In the genomic region with DNA sequence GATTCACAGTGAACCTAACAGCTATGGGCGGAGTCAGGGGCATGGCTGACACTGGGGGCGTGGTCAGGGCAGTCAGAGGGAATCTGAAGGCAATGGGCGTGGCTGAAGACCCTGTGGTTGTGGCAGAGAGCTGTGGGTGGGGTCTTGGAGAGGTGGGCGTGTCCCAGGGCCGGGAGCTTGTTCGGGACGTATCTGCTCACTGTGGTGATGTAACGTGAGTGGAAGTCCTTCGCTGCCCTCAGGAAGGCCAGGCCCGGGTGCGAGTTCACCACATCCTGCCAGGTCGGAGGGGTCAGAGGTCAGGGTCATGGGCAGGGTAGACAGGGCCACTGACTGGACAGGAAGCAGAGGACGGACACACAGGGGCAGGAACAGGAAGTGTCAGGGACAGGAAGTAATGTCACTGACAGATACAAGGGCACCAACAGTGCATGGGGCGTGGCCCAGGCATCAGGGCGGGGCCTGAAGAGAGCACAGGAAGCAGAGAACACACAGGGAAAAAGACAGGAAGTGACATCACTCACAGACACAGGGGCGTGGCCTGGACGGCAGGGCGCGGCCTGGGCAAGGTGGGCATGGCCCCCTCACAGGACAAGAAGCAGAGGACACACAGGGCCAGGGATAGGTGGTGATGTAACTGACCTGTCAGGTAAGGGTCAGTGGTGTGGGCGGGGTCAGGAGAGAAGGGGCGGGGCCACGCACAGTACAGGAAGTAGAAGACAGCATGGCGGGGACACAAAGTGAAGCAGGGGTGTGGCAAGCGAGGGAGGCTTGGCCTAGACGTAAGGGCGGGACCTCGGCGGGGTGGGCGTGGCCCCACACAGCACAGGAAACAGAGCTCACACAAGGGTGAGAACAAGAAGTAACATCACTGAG, we compare ENCODE assay signal across 8 mouse cellular contexts. TPM values are rescaled to one million over a fixed set of nuclear protein-coding genes. Genes with fewer than 3 reads are reported as not detected.
DNase-seq lines count a peak whose midpoint lies in the region; ATAC-seq and TF ChIP-seq lines count a peak whose summit lies in the region.

No protein-coding gene starts in this region.

- no peak overlapping the region for H3K4me2 ChIP-seq in embryonic facial prominence, embryonic 12.5 days (replicated peaks)
- 0 out of 2 replicates have a peak overlapping the region, but pooled peaks have one; percentile 5 for H3K4me2 ChIP-seq in heart, embryonic 12.5 days
- no peak overlapping the region for H3K4me2 ChIP-seq in kidney, postnatal 0 days (ENCODE audit: low read length)

- TF ChIP-seq POLR2A in liver, adult 2 months (IDR thresholded peaks at IDR 0.05; ENCODE audit: extremely low read depth, insufficient read depth, low read length), result no peak

- H3K9ac ChIP-seq in embryonic facial prominence, embryonic 12.5 days, result no peak overlapping the region
- H3K9ac ChIP-seq in heart, embryonic 12.5 days, result no peak overlapping the region
- no peak overlapping the region for H3K9ac ChIP-seq in kidney, postnatal 0 days (ENCODE audit: low read depth, low read length)
- H3K9ac ChIP-seq in liver, adult 2 months (ENCODE audit: low read depth, low read length), result no peak overlapping the region

- TF ChIP-seq CTCF in kidney, postnatal 0 days (IDR thresholded peaks at IDR 0.05; ENCODE audit: low read depth), result no peak
- TF ChIP-seq CTCF in liver, adult 2 months (IDR thresholded peaks at IDR 0.05; ENCODE audit: low read depth, low read length), result no peak

- peaks cover 36% of the 10 kb centered on the region for H3K36me3 ChIP-seq in embryonic facial prominence, embryonic 12.5 days
- H3K36me3 ChIP-seq in heart, embryonic 12.5 days, result peaks cover 38% of the 10 kb centered on the region
- H3K36me3 ChIP-seq in kidney, postnatal 0 days (ENCODE audit: insufficient read depth, low read length), result peaks cover 26% of the 10 kb centered on the region
- H3K36me3 ChIP-seq in liver, adult 2 months (ENCODE audit: control insufficient read depth, insufficient read depth, low read length), result peaks cover 10% of the 10 kb centered on the region; the same call in 1 of the 2 replicates

- DNase-seq in 416B (ENCODE audit: low read depth) (peak; percentile 97), WW6 (ENCODE audit: low read depth, low spot score) (peak; percentile 75)
- DNase-seq in kidney, postnatal 0 days (ENCODE audit: low spot score), result peak; percentile 16
- DNase-seq in liver, adult 2 months (ENCODE audit: extremely low read depth, low read depth, low spot score), result no peak
- DNase-seq in thymus, postnatal 14 days, result peak; percentile 46

- H3K79me2 ChIP-seq in liver, adult 2 months (ENCODE audit: control insufficient read depth, insufficient read depth, low read length), result no peaks in the 10 kb centered on the region

- WGBS in embryonic facial prominence, embryonic 12.5 days, result 92% methylated on average over 27 of the region's 29 CpGs
- 89% methylated on average over 29 of the region's 29 CpGs for WGBS in heart, embryonic 12.5 days
- WGBS in kidney, postnatal 0 days, result 94% methylated on average over 29 of the region's 29 CpGs
- WGBS in liver, adult 2 months, result 92% methylated on average over 29 of the region's 29 CpGs

- H3K9me3 ChIP-seq in embryonic facial prominence, embryonic 12.5 days, result peaks cover 33% of the 10 kb centered on the region
- peaks cover 36% of the 10 kb centered on the region for H3K9me3 ChIP-seq in heart, embryonic 12.5 days (replicated peaks)
- H3K9me3 ChIP-seq in kidney, postnatal 0 days (replicated peaks; ENCODE audit: low read length), result peaks cover 12% of the 10 kb centered on the region; the same call in 1 of the 2 replicates

- H3K4me1 ChIP-seq in embryonic facial prominence, embryonic 12.5 days, result no peaks in the 10 kb centered on the region
- no peaks in the 10 kb centered on the region for H3K4me1 ChIP-seq in heart, embryonic 12.5 days (replicated peaks)
- H3K4me1 ChIP-seq in kidney, postnatal 0 days (replicated peaks; ENCODE audit: insufficient read depth, low read length), result no peaks in the 10 kb centered on the region
- no peaks in the 10 kb centered on the region for H3K4me1 ChIP-seq in liver, adult 2 months (ENCODE audit: control insufficient read depth, insufficient read depth, low read length)

- H3K27me3 ChIP-seq in embryonic facial prominence, embryonic 12.5 days, result no peaks in the 10 kb centered on the region
- no peaks in the 10 kb centered on the region for H3K27me3 ChIP-seq in heart, embryonic 12.5 days (replicated peaks)
- H3K27me3 ChIP-seq in kidney, postnatal 0 days (ENCODE audit: insufficient read depth, low read length), result no peaks in the 10 kb centered on the region
- 0 out of 2 replicates have a peak, but pooled peaks cover 3% of the 10 kb centered on the region for H3K27me3 ChIP-seq in liver, adult 2 months (ENCODE audit: control insufficient read depth, insufficient read depth, low read length)

- H3K4me3 ChIP-seq in embryonic facial prominence, embryonic 12.5 days, result no peak overlapping the region
- H3K4me3 ChIP-seq in heart, embryonic 12.5 days, result peak overlapping the region; percentile 11; the same call in 1 of the 2 replicates
- H3K4me3 ChIP-seq in kidney, postnatal 0 days (replicated peaks; ENCODE audit: low read depth, low read length), result no peak overlapping the region
- H3K4me3 ChIP-seq in liver, adult 2 months (ENCODE audit: insufficient read depth, low read depth, low read length), result peak overlapping the region; percentile 49; the same call in 1 of the 2 replicates

- peak; percentile 77 for ATAC-seq in embryonic facial prominence, embryonic 12.5 days (ENCODE audit: insufficient number of reproducible peaks, insufficient read depth, low FRiP score, low TSS enrichment)
- peak; percentile 67 for ATAC-seq in heart, embryonic 12.5 days (ENCODE audit: insufficient number of reproducible peaks, low FRiP score)
- peak; percentile 75 for ATAC-seq in kidney, postnatal 0 days (replicated peaks; ENCODE audit: low FRiP score, low read depth)
- ATAC-seq in monocyte, adult 5-6 weeks (replicated peaks; ENCODE audit: insufficient number of reproducible peaks, low FRiP score, low TSS enrichment, poor library complexity, severe bottlenecking), result peak; percentile 73

- H3K27ac ChIP-seq in embryonic facial prominence, embryonic 12.5 days, result no peak overlapping the region
- no peak overlapping the region for H3K27ac ChIP-seq in heart, embryonic 12.5 days (ENCODE audit: poor library complexity, severe bottlenecking)
- 0 out of 2 replicates have a peak overlapping the region, but pooled peaks have one; percentile 13 for H3K27ac ChIP-seq in kidney, postnatal 0 days
- H3K27ac ChIP-seq in liver, adult 2 months (replicated peaks; ENCODE audit: insufficient read depth, low read depth, low read length), result no peak overlapping the region

RNA-seq across cellular contexts. Expression of gene Ppp2r3d, which starts 36.6 kb away (rescaled TPM):
- polyA plus RNA-seq in embryonic facial prominence, embryonic 12.5 days (2016; fragmentation: Nextera tagmentation; extraction: Ambion mirVana), result 141 and 158 TPM in 2 replicates
- 131 and 147 TPM in 2 replicates for polyA plus RNA-seq in heart, embryonic 12.5 days (2016; fragmentation: Nextera tagmentation; extraction: Ambion mirVana)
- 131 and 136 TPM in 2 replicates for polyA plus RNA-seq in kidney, postnatal 0 days (2015; fragmentation: Nextera tagmentation; extraction: Ambion mirVana)
- total RNA-seq in liver, adult 2 months (2014; rRNA removed), result 13.7 and 19.2 TPM in 2 replicates
- 80.2 and 89.4 TPM in 2 replicates for polyA plus RNA-seq in liver, adult 2 months (2012; rRNA removed)
- 14.9 to 25.5 TPM (median 23.9 TPM) in 3 replicates for total RNA-seq in monocyte, adult 5-6 weeks (2017)

RNA-seq across cellular contexts. Expression of gene Gm21836, which starts 53.5 kb away (rescaled TPM):
- polyA plus RNA-seq in embryonic facial prominence, embryonic 12.5 days (2016; fragmentation: Nextera tagmentation; extraction: Ambion mirVana), result not detected in 2 replicates
- polyA plus RNA-seq in heart, embryonic 12.5 days (2016; fragmentation: Nextera tagmentation; extraction: Ambion mirVana), result not detected in 2 replicates
- not detected in 2 replicates for polyA plus RNA-seq in kidney, postnatal 0 days (2015; fragmentation: Nextera tagmentation; extraction: Ambion mirVana)
- not detected in 2 replicates for total RNA-seq in liver, adult 2 months (2014; rRNA removed)
- polyA plus RNA-seq in liver, adult 2 months (2012; rRNA removed), result not detected in 2 replicates
- total RNA-seq in monocyte, adult 5-6 weeks (2017), result not detected in 3 replicates

Comparison
In these comparisons a context has a peak if more than half of its experiments do, and no peak if none do; other contexts are left out.
1. H3K4me3 ChIP-seq: peak in heart, embryonic 12.5 days (single experiment) and liver, adult 2 months (single experiment); none in embryonic facial prominence, embryonic 12.5 days (single experiment) and kidney, postnatal 0 days (single experiment).
2. Peak in every context shown above with its lines, with median percentiles within 50 percentile points of each other: ATAC-seq.